Mouse (Mus musculus): ENCODE measurements at regions not wholly inside any gene's neighbourhood (a gene's known extent, or its start where the extent isn't known, plus 50 kb on each side); places are given as distances from the start of the nearest gene placed in this dataset.

- Histone ChIP-seq H3K4me3 (ENCODE audit: extremely low read depth, insufficient read depth, insufficient read length) (no peak overlapping the region), H3K27ac (ENCODE audit: insufficient read depth, low read length) (no peak overlapping the region), H3K4me1 (ENCODE audit: control insufficient read depth, insufficient read depth, insufficient read length) (no peaks in the 10 kb centered on the region), H3K36me3 (ENCODE audit: control insufficient read depth, insufficient read depth, low read length) (no peaks in the 10 kb centered on the region), H3K27me3 (ENCODE audit: control insufficient read depth, insufficient read depth, low read length) (no peaks in the 10 kb centered on the region)
- no peak for DNase-seq (ENCODE audit: low read depth in 1 of 2, low spot score in 2 of 2)
- TF ChIP-seq POLR2A (IDR thresholded peaks at IDR 0.05; ENCODE audit: low read depth, low read length) (no peak), CTCF (IDR thresholded peaks at IDR 0.05; ENCODE audit: extremely low read depth, insufficient read depth, insufficient read length, insufficient replicate concordance) (no peak)
Measured at GRCm38 (mm10) chr12:56081406-56081805, 245.3 kb downstream of the Brms1l start.

GRCm38 (mm10) chr12:56064183-56064582 is 228.1 kb downstream of the Brms1l start:
- no peak overlapping the region for H3K27ac ChIP-seq (ENCODE audit: insufficient read depth, low read length)
- H3K4me1 ChIP-seq (ENCODE audit: control insufficient read depth, insufficient read depth, insufficient read length), result no peaks in the 10 kb centered on the region
- H3K4me3 ChIP-seq (ENCODE audit: extremely low read depth, insufficient read depth, insufficient read length), result no peak overlapping the region
- no peak for DNase-seq (ENCODE audit: low read depth in 1 of 2, low spot score in 2 of 2)
- TF ChIP-seq CTCF (IDR thresholded peaks at IDR 0.05; ENCODE audit: extremely low read depth, insufficient read depth, insufficient read length, insufficient replicate concordance), result no peak
- TF ChIP-seq POLR2A (IDR thresholded peaks at IDR 0.05; ENCODE audit: low read depth, low read length), result no peak
- WGBS, result 88% methylated on average over 7 of the region's 7 CpGs
- no peaks in the 10 kb centered on the region for H3K36me3 ChIP-seq (ENCODE audit: control insufficient read depth, insufficient read depth, low read length)
- no peaks in the 10 kb centered on the region for H3K27me3 ChIP-seq (ENCODE audit: control insufficient read depth, insufficient read depth, low read length)

- WGBS, result 75% methylated on average over 10 of the region's 10 CpGs
- H3K36me3 ChIP-seq (ENCODE audit: control insufficient read depth, insufficient read depth, low read length), result no peaks in the 10 kb centered on the region
- H3K4me1 ChIP-seq (ENCODE audit: control insufficient read depth, insufficient read depth, insufficient read length), result no peaks in the 10 kb centered on the region
- H3K4me3 ChIP-seq (ENCODE audit: extremely low read depth, insufficient read depth, insufficient read length), result no peak overlapping the region
- H3K27ac ChIP-seq (ENCODE audit: insufficient read depth, low read length), result no peak overlapping the region
- TF ChIP-seq CTCF (IDR thresholded peaks at IDR 0.05; ENCODE audit: extremely low read depth, insufficient read depth, insufficient read length, insufficient replicate concordance) (no peak), POLR2A (IDR thresholded peaks at IDR 0.05; ENCODE audit: low read depth, low read length) (no peak)
- no peaks in the 10 kb centered on the region for H3K27me3 ChIP-seq (ENCODE audit: control insufficient read depth, insufficient read depth, low read length)
- no peak for DNase-seq (ENCODE audit: low read depth in 1 of 2, low spot score in 2 of 2)
Measured at GRCm38 (mm10) chr12:56058876-56059275, 222.8 kb downstream of the Brms1l start.

- no peaks in the 10 kb centered on the region for H3K4me1 ChIP-seq (ENCODE audit: control insufficient read depth, insufficient read depth, insufficient read length)
- 14% methylated on average over 17 of the region's 17 CpGs for WGBS
- no peak overlapping the region for H3K27ac ChIP-seq (ENCODE audit: insufficient read depth, low read length)
- peak in 1 of 2 experiments; percentile 16 for DNase-seq (ENCODE audit: low read depth in 1 of 2, low spot score in 2 of 2)
- no peaks in the 10 kb centered on the region for H3K36me3 ChIP-seq (ENCODE audit: control insufficient read depth, insufficient read depth, low read length)
- no peaks in the 10 kb centered on the region for H3K27me3 ChIP-seq (ENCODE audit: control insufficient read depth, insufficient read depth, low read length)
- TF ChIP-seq POLR2A (IDR thresholded peaks at IDR 0.05; ENCODE audit: low read depth, low read length) (no peak), CTCF (IDR thresholded peaks at IDR 0.05; ENCODE audit: extremely low read depth, insufficient read depth, insufficient read length, insufficient replicate concordance) (peak; percentile 83; the same call in 1 of the 2 replicates)
- no peak overlapping the region for H3K4me3 ChIP-seq (ENCODE audit: extremely low read depth, insufficient read depth, insufficient read length)
Measured at GRCm38 (mm10) chr12:56058463-56058862, 222.3 kb downstream of the Brms1l start.

- Histone ChIP-seq H3K4me1 (ENCODE audit: control insufficient read depth, insufficient read depth, insufficient read length) (no peaks in the 10 kb centered on the region), H3K4me3 (ENCODE audit: extremely low read depth, insufficient read depth, insufficient read length) (no peak overlapping the region), H3K27me3 (ENCODE audit: control insufficient read depth, insufficient read depth, low read length) (no peaks in the 10 kb centered on the region), H3K27ac (ENCODE audit: insufficient read depth, low read length) (no peak overlapping the region), H3K36me3 (ENCODE audit: control insufficient read depth, insufficient read depth, low read length) (no peaks in the 10 kb centered on the region)
- 78% methylated on average over 6 of the region's 6 CpGs for WGBS
- no peak for DNase-seq (ENCODE audit: low read depth in 1 of 2, low spot score in 2 of 2)
- TF ChIP-seq POLR2A (IDR thresholded peaks at IDR 0.05; ENCODE audit: low read depth, low read length) (no peak), CTCF (IDR thresholded peaks at IDR 0.05; ENCODE audit: extremely low read depth, insufficient read depth, insufficient read length, insufficient replicate concordance) (no peak)
Measured at GRCm38 (mm10) chr12:56055382-56055781, 219.3 kb downstream of the Brms1l start.

GRCm38 (mm10) chr12:56046050-56046449 is 209.9 kb downstream of the Brms1l start:
- H3K27me3 ChIP-seq (ENCODE audit: control insufficient read depth, insufficient read depth, low read length), result no peaks in the 10 kb centered on the region
- DNase-seq (ENCODE audit: low read depth in 1 of 2, low spot score in 2 of 2), result no peak
- no peaks in the 10 kb centered on the region for H3K36me3 ChIP-seq (ENCODE audit: control insufficient read depth, insufficient read depth, low read length)
- H3K4me3 ChIP-seq (ENCODE audit: extremely low read depth, insufficient read depth, insufficient read length), result no peak overlapping the region
- 92% methylated on average over 3 of the region's 3 CpGs for WGBS
- no peaks in the 10 kb centered on the region for H3K4me1 ChIP-seq (ENCODE audit: control insufficient read depth, insufficient read depth, insufficient read length)
- no peak overlapping the region for H3K27ac ChIP-seq (ENCODE audit: insufficient read depth, low read length)
- TF ChIP-seq POLR2A (IDR thresholded peaks at IDR 0.05; ENCODE audit: low read depth, low read length), result no peak
- TF ChIP-seq CTCF (IDR thresholded peaks at IDR 0.05; ENCODE audit: extremely low read depth, insufficient read depth, insufficient read length, insufficient replicate concordance), result no peak

- DNase-seq (ENCODE audit: low read depth in 1 of 2, low spot score in 2 of 2), result no peak
- H3K36me3 ChIP-seq (ENCODE audit: control insufficient read depth, insufficient read depth, low read length), result no peaks in the 10 kb centered on the region
- no peak overlapping the region for H3K27ac ChIP-seq (ENCODE audit: insufficient read depth, low read length)
- 39% methylated on average over 7 of the region's 7 CpGs for WGBS
- no peak overlapping the region for H3K4me3 ChIP-seq (ENCODE audit: extremely low read depth, insufficient read depth, insufficient read length)
- no peaks in the 10 kb centered on the region for H3K4me1 ChIP-seq (ENCODE audit: control insufficient read depth, insufficient read depth, insufficient read length)
- no peaks in the 10 kb centered on the region for H3K27me3 ChIP-seq (ENCODE audit: control insufficient read depth, insufficient read depth, low read length)
- TF ChIP-seq CTCF (IDR thresholded peaks at IDR 0.05; ENCODE audit: extremely low read depth, insufficient read depth, insufficient read length, insufficient replicate concordance), result no peak
Measured at GRCm38 (mm10) chr12:56020954-56021514, 184.9 kb downstream of the Brms1l start.

Measured in spleen, adult 2 months (tissue).